ENCODE assay signal across 21 mouse cellular contexts in the genomic region with DNA sequence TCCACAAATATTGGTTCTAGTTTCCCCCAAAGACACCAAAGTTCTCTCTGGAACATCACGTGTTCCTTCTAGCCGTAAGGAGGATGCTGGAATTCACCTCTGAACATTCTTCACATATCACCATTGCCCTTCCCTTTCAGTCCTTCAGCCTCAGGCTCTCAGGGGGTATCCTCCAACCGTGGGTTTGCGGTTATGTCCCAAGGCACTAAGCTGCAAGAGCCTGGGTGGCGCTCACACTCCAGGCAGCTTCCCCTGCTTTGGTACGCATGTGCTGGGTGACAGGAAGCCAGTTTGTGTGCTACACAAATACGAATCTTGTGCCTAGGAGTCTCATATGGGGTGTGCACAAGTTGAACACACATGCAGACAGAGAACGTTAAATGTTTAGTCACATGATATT. TPM values are rescaled to one million over a fixed set of nuclear protein-coding genes. Genes with fewer than 3 reads are reported as not detected.
DNase-seq lines count a peak whose midpoint lies in the region; ATAC-seq and TF ChIP-seq lines count a peak whose summit lies in the region.
"Had no signal": no experiment of that assay in that cellular context is flagged by ENCODE, and none has a peak within 500 bp of the region (broad histone marks: within the 10 kb centered on the region; RNA-seq: fewer than 3 reads in every experiment).

No protein-coding gene starts in this region.

- no peaks in the 10 kb centered on the region for H3K27me3 ChIP-seq in lung, postnatal 0 days (replicated peaks; ENCODE audit: insufficient read depth, low read length)
- H3K27me3 ChIP-seq: embryonic facial prominence, embryonic 13.5 days; forebrain, embryonic 13.5 days; heart, embryonic 13.5 days; hindbrain, embryonic 12.5 days had no signal

- TF ChIP-seq EP300 in lung, postnatal 0 days (IDR thresholded peaks at IDR 0.05): peak; percentile 62; the same call in 1 of the 2 replicates

- no peaks in the 10 kb centered on the region for H3K9me3 ChIP-seq in lung, postnatal 0 days (ENCODE audit: low read length)
- H3K9me3 ChIP-seq: embryonic facial prominence, embryonic 13.5 days; forebrain, embryonic 13.5 days; heart, embryonic 13.5 days; hindbrain, embryonic 12.5 days had no signal

- H3K9ac ChIP-seq in lung, postnatal 0 days (replicated peaks; ENCODE audit: low read depth): no peak overlapping the region
- H3K9ac ChIP-seq: embryonic facial prominence, embryonic 13.5 days; forebrain, embryonic 13.5 days; forebrain, postnatal 0 days; heart, embryonic 13.5 days; hindbrain, embryonic 12.5 days had no signal

- no peak overlapping the region for H3K27ac ChIP-seq in lung, postnatal 0 days (ENCODE audit: low read length)
- H3K27ac ChIP-seq: embryonic facial prominence, embryonic 13.5 days; forebrain, embryonic 13.5 days; heart, embryonic 13.5 days; hindbrain, embryonic 12.5 days had no signal

- 0 out of 2 replicates have a peak, but pooled peaks cover 3% of the 10 kb centered on the region for H3K4me1 ChIP-seq in lung, postnatal 0 days (ENCODE audit: insufficient read depth, low read depth, low read length)
- H3K4me1 ChIP-seq: forebrain, embryonic 13.5 days; hindbrain, embryonic 12.5 days had no signal

- 66% methylated on average over 8 of the region's 8 CpGs for WGBS in lung, postnatal 0 days

- no peak for TF ChIP-seq CTCF in lung, postnatal 0 days (IDR thresholded peaks at IDR 0.05)

- no peaks in the 10 kb centered on the region for H3K36me3 ChIP-seq in lung, postnatal 0 days (ENCODE audit: insufficient read depth, low read length)
- H3K36me3 ChIP-seq: embryonic facial prominence, embryonic 13.5 days; G1E; heart, embryonic 13.5 days; hindbrain, embryonic 12.5 days had no signal

- H3K4me2 ChIP-seq in lung, postnatal 0 days (replicated peaks; ENCODE audit: low read depth, low read length): no peak overlapping the region
- H3K4me2 ChIP-seq: embryonic facial prominence, embryonic 13.5 days; forebrain, embryonic 13.5 days; heart, embryonic 13.5 days; hindbrain, embryonic 12.5 days had no signal

- no peak overlapping the region for H3K4me3 ChIP-seq in lung, postnatal 0 days (ENCODE audit: low read depth, low read length)
- H3K4me3 ChIP-seq: embryonic facial prominence, embryonic 13.5 days; forebrain, embryonic 13.5 days; heart, embryonic 13.5 days; hindbrain, embryonic 12.5 days had no signal

- peak; percentile 78 for DNase-seq in heart, adult 11 months
- no peak for DNase-seq in heart, adult 9 months (ENCODE audit: low spot score in 2 of 2)
- DNase-seq in lung, postnatal 0 days (ENCODE audit: low spot score): no peak
- no peak for DNase-seq in lung, postnatal 14 days
- DNase-seq in spleen, postnatal 36 days (ENCODE audit: low spot score in 2 of 2): no peak
- DNase-seq: adrenal gland, postnatal 14 days; cerebellum, adult 18-20 months; cerebellum, adult 9-11 months; cerebellum, postnatal 36 days; forebrain, postnatal 0 days; gastrocnemius, postnatal 36 days; heart, postnatal 4 days had no signal

- ATAC-seq in lung, postnatal 0 days: peak; percentile 37
- ATAC-seq in granulocyte monocyte progenitor cell, adult 5-6 weeks (replicated peaks; ENCODE audit: poor library complexity, severe bottlenecking): peak; percentile 52
- ATAC-seq: activated CD4-positive, CD25-positive, alpha-beta regulatory T cell, adult 4 months; forebrain, embryonic 13.5 days; forebrain, postnatal 0 days; hindbrain, embryonic 16.5 days; inflammation-experienced regulatory T-cells, adult 6 months had no signal

RNA-seq across cellular contexts. Expression of gene Zfp622, which starts 36.8 kb away (rescaled TPM):
- polyA plus RNA-seq in lung, postnatal 0 days (2015; fragmentation: Nextera tagmentation; extraction: Ambion mirVana): 18.4 and 18.7 TPM in 2 replicates
- 49.4 and 59.8 TPM in 2 replicates for total RNA-seq in granulocyte monocyte progenitor cell, adult 5-6 weeks (2014; fragmentation: Nextera tagmentation)
- total RNA-seq in granulocyte monocyte progenitor cell, adult 5-6 weeks (2017): 55.9 and 90.9 TPM in 2 replicates
